Mouse (Mus musculus): ENCODE measurements around the gene A530016L24Rik. TPM values are rescaled to one million over a fixed set of nuclear protein-coding genes. Genes with fewer than 3 reads are reported as not detected.

A530016L24Rik gene
- polyA plus RNA-seq (2016; fragmentation: Nextera tagmentation; extraction: Ambion mirVana) = not detected in 2 replicates

DNA sequence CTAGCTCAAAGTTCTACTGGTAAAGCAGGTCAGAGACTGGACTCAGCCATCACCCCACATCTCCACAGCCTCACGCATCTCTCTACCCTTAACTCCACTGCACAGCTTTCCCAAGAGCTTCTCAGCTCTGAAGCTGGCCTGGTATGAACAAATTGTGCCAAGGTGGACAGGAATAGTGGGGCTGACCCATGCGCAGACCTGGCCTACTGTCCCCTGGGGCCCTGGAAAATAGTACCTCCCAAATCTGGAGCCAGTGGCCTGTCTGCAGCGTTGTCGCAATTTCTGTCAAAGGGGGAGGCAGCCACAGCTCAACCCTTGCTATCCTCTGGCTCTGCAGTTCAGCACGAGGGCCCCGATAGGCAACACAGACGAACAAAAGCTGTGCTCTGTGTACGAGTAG is at the start of gene A530016L24Rik:
Gene A530016L24Rik, plus strand, starts transcription at position 315 of the 400 bp plus-strand sequence.
- H3K9me3 ChIP-seq = no peaks in the 10 kb centered on the region
- 85% methylated on average over 8 of the region's 8 CpGs for WGBS
- no peak within 1 kb of the TSS for H3K4me3 ChIP-seq
- peaks cover 38% of the 10 kb centered on the region for H3K4me1 ChIP-seq
- DNase-seq (ENCODE audit: low spot score) = no peak
- no peaks in the 10 kb centered on the region for H3K36me3 ChIP-seq (replicated peaks)
- H3K27ac ChIP-seq (replicated peaks) = peak within 1 kb of the TSS; percentile 35
- H3K27me3 ChIP-seq (replicated peaks; ENCODE audit: low read depth, poor library complexity, severe bottlenecking) = no peaks in the 10 kb centered on the region

DNA sequence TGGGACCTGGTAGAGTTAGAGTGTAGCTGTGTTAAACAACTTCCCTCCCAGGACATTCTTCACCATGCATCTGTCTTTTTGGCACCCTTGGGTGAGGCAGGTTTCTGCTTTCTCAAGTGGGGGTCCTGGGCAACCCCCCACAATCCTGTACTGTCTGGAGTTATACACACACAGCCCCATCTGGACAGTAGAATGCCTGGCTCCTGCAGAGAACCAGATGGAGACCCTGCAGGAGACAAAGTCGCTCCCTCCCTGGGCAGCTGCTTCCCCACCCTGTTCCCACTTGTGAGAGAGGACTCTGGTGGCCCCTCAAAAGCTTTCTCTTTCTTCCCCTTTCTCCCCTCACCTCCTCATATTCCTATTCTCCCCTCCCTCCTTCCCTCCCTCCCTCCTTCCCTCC is 49.3 kb upstream of the A530016L24Rik start:
- Histone ChIP-seq H3K4me1 (peaks cover 25% of the 10 kb centered on the region), H3K4me3 (no peak overlapping the region), H3K9me3 (no peaks in the 10 kb centered on the region; the same call in 1 of the 2 replicates), H3K27me3 (replicated peaks; ENCODE audit: low read depth, poor library complexity, severe bottlenecking) (peaks cover 26% of the 10 kb centered on the region), H3K27ac (replicated peaks) (no peak overlapping the region), H3K36me3 (replicated peaks) (no peaks in the 10 kb centered on the region)
- no peak for DNase-seq (ENCODE audit: low spot score)
- WGBS = 54% methylated on average over 1 of the region's 1 CpGs

DNA sequence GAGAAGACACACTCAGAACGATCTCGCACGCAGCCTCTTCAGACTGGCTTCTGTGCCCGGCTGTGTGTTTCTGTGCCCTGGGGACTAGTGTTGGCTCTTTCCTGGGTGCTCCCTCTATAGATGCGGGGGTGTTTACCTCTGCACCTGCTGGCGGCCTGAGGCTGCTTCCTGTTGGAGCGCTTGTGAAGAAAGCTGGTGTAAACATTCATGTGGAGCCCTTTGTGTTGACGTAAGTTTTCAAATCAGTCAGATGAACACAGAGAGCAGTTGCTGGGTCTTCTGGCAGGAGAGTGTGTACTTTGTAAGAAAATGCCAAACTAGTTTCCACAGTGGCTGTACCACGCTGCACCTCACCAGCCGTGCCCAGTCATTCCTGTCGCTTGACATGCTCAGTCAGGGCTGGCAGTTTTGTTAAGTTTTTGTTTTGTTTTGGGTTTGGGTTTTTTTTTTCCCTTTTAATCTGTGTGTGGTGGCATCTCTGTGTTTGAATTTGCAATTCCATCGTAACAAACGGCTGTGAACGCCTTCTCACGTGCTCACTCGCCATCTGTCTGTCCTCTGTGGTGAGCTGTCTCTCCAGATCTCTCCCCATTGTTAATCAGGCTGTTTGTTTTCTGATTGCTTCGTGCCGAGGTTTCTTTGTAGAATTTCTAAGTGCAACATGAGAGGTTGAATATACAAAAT is 40.0 kb upstream of the A530016L24Rik start:
- H3K4me3 ChIP-seq = no peak overlapping the region
- H3K27me3 ChIP-seq (replicated peaks; ENCODE audit: low read depth, poor library complexity, severe bottlenecking) = no peaks in the 10 kb centered on the region
- WGBS = 66% methylated on average over 18 of the region's 18 CpGs
- peaks cover 13% of the 10 kb centered on the region; the same call in 1 of the 2 replicates for H3K9me3 ChIP-seq
- peak overlapping the region; percentile 71 for H3K27ac ChIP-seq (replicated peaks)
- peaks cover 24% of the 10 kb centered on the region for H3K4me1 ChIP-seq
- DNase-seq (ENCODE audit: low spot score) = no peak
- no peaks in the 10 kb centered on the region for H3K36me3 ChIP-seq (replicated peaks)

DNA sequence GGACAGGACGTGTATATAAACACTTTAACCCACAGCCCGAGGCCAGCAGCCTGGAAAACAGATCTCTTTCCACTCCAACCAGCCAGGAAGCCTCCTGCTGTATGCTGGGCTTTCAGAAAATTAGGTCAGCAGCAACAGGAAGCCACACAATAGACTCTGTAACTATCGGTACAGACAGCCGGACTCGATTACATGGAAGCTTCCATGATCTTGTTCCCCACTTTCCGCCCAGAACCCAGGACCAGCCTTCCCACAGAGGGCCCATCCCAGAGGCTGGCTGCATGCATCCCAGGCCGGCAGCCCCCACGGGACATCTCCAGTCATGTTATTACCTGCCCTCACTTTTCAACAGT is 39.4 kb upstream of the A530016L24Rik start:
- 57% methylated on average over 8 of the region's 8 CpGs for WGBS
- no peak for DNase-seq (ENCODE audit: low spot score)
- Histone ChIP-seq H3K27me3 (replicated peaks; ENCODE audit: low read depth, poor library complexity, severe bottlenecking) (no peaks in the 10 kb centered on the region), H3K27ac (replicated peaks) (peak overlapping the region; percentile 71), H3K4me3 (no peak overlapping the region), H3K9me3 (peaks cover 13% of the 10 kb centered on the region; the same call in 1 of the 2 replicates), H3K36me3 (replicated peaks) (no peaks in the 10 kb centered on the region), H3K4me1 (peaks cover 24% of the 10 kb centered on the region)

DNA sequence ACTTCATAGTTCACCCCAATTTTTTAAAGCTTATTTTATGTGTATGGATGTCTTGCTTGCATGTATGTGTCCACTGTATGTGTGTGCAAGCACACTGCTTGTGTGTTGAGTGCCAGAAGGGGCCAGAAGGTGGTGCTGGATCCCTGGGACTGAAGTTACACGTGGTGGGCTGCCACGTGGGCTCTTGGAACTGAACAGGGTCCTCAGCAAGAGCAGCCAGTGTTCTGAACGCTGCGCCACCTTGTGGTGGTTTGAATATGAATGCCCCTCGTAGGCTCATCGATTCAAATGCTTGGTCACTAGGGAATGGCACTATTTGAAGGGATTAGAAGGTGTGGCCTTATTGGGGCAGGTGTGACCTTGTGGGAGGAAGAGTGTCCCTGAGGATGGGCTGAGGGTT is 38.4 kb upstream of the A530016L24Rik start:
- 27% methylated on average over 6 of the region's 6 CpGs for WGBS
- peak overlapping the region; percentile 71; the same call in 1 of the 2 replicates for H3K27ac ChIP-seq (replicated peaks)

DNA sequence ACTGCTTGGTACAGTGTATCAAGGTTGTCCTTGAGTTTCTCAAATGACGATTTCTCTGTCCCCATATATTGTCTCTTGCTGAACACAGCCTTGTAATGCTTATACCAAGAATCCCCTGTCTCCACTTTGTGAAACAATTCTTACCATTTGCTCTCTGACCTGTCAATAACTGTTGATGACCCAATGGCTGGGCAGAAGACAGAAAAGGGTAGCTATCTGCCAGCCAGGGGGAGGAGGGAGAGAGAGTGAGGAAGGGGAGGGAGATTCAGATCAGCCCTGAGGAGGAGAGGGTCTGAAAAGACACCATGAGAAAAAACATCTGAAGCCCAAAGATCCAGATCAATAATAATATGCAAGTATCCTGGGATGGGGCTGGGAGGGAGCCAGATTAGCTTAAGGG is 37.9 kb upstream of the A530016L24Rik start:
- Histone ChIP-seq H3K36me3 (replicated peaks) (no peaks in the 10 kb centered on the region), H3K9me3 (peaks cover 6% of the 10 kb centered on the region; the same call in 1 of the 2 replicates), H3K4me3 (no peak overlapping the region), H3K4me1 (peaks cover 24% of the 10 kb centered on the region), H3K27ac (replicated peaks) (no peak overlapping the region), H3K27me3 (replicated peaks; ENCODE audit: low read depth, poor library complexity, severe bottlenecking) (no peaks in the 10 kb centered on the region)
- no peak for DNase-seq (ENCODE audit: low spot score)
- 85% methylated on average over 1 of the region's 1 CpGs for WGBS

More for the DNA sequence above, 38.4 kb upstream of the A530016L24Rik start:
- H3K4me1 ChIP-seq = peaks cover 24% of the 10 kb centered on the region
- H3K4me3 ChIP-seq = no peak overlapping the region
- peaks cover 11% of the 10 kb centered on the region; the same call in 1 of the 2 replicates for H3K9me3 ChIP-seq
- H3K27me3 ChIP-seq (replicated peaks; ENCODE audit: low read depth, poor library complexity, severe bottlenecking) = no peaks in the 10 kb centered on the region
- DNase-seq (ENCODE audit: low spot score) = peak; percentile 83
- no peaks in the 10 kb centered on the region for H3K36me3 ChIP-seq (replicated peaks)

DNA sequence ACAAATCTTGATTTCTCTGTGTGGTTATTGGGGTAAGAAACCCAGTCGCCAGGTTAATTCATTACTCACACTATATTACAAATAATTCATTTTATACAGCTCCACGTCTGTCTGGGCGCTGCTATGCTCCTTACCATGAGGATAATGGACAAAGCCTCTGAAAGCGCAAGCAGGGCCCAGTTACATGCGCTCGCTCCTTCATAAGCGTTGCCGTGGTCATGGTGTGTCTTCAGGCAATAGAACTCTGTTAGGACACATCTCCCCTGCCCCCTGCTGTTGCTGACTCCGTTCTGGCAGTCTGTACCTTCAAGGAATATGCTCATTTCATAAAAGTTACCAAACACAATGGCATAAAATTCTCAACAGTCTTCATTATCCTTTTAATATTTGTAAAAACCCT is 37.4 kb upstream of the A530016L24Rik start:
- 90% methylated on average over 9 of the region's 9 CpGs for whole genome bisulfite sequencing
- H3K36me3 ChIP-seq (replicated peaks) = no peaks in the 10 kb centered on the region
- no peak overlapping the region for H3K4me3 ChIP-seq
- no peaks in the 10 kb centered on the region for H3K27me3 ChIP-seq (replicated peaks; ENCODE audit: low read depth, poor library complexity, severe bottlenecking)
- peaks cover 24% of the 10 kb centered on the region for H3K4me1 ChIP-seq
- DNase-seq (ENCODE audit: low spot score) = no peak
- H3K27ac ChIP-seq (replicated peaks) = no peak overlapping the region
- peaks cover 3% of the 10 kb centered on the region; the same call in 1 of the 2 replicates for H3K9me3 ChIP-seq

DNA sequence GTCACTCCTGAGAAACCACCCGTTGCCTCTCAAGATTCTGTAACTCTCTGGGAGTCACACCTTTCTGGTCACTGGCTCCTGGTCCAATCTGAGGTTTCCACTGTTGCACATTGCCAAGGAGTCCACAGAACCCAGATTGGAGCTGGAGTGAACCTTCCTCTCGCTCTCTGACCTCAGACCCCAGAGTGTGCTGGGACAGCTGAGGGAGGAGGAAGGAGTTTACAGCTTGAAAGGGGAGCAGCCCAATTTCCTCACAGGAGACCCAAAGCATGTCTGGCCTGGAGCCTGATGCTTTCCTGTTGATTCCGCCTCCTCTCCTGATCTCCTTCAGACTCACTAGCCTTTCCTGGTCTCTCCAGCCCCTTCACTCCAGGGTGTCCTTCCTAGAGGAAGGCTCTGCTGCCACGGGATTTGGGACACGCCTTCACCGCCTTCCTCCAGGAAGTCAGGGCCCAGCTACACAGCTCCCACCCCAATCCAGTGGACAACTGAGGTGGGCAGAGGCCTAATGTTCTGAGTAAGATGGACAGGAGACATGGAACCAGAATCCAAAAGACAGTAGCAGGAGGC is 33.0 kb upstream of the A530016L24Rik start:
- 71% methylated on average over 6 of the region's 6 CpGs for WGBS
- Histone ChIP-seq H3K36me3 (replicated peaks) (no peaks in the 10 kb centered on the region), H3K4me1 (peaks cover 14% of the 10 kb centered on the region), H3K27ac (replicated peaks) (no peak overlapping the region), H3K27me3 (replicated peaks; ENCODE audit: low read depth, poor library complexity, severe bottlenecking) (0 out of 2 replicates have a peak, but pooled peaks cover 4% of the 10 kb centered on the region), H3K4me3 (no peak overlapping the region), H3K9me3 (no peaks in the 10 kb centered on the region)
- no peak for DNase-seq (ENCODE audit: low spot score)

DNA sequence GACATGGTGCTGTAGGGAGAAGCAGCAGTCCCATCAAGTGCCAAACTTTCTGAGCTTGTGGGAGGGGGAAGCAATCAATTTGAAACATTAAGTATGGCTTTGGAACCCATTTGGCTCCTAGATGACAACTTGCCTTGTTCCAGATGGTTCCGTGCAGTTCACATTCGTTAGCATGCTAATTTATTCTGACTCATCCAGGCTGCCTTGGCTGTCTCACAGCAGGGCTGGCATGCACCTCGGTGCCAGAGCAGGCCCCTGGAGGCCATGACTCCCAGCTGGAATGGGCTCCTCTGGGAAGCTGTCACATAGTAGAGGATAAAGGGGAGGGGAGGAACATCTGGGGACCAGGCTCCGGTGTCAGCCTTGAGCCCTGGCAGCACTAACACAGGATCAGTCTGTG is 31.4 kb upstream of the A530016L24Rik start:
- Histone ChIP-seq H3K9me3 (no peaks in the 10 kb centered on the region), H3K27ac (replicated peaks) (no peak overlapping the region), H3K36me3 (replicated peaks) (no peaks in the 10 kb centered on the region), H3K27me3 (replicated peaks; ENCODE audit: low read depth, poor library complexity, severe bottlenecking) (0 out of 2 replicates have a peak, but pooled peaks cover 4% of the 10 kb centered on the region), H3K4me1 (peaks cover 23% of the 10 kb centered on the region), H3K4me3 (no peak overlapping the region)
- no peak for DNase-seq (ENCODE audit: low spot score)
- 52% methylated on average over 4 of the region's 4 CpGs for WGBS

DNA sequence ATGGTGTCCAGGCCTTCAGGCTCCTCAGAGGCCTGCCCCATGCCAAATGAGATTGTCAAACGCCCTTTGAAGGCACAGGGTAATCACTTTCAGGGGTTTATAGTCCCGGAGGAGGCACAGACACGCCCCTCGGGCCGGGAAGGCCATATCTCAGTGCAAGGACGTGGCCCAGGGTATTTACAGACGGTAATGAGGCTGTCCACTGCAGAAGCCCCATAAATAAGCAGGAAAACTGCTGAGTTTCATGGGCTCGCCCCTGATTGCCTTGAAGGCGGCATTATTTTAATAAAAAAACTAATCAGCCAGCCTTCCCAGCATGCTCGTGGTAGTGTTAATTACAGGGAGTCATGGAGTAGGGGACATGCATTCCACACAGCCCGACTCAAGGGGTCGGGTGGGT is 26.8 kb upstream of the A530016L24Rik start:
- H3K4me3 ChIP-seq = no peak overlapping the region
- DNase-seq (ENCODE audit: low spot score) = no peak
- H3K36me3 ChIP-seq (replicated peaks) = no peaks in the 10 kb centered on the region
- H3K4me1 ChIP-seq = peaks cover 31% of the 10 kb centered on the region
- no peak overlapping the region for H3K27ac ChIP-seq (replicated peaks)
- WGBS = 73% methylated on average over 12 of the region's 12 CpGs
- peaks cover 4% of the 10 kb centered on the region; the same call in 1 of the 2 replicates for H3K27me3 ChIP-seq (replicated peaks; ENCODE audit: low read depth, poor library complexity, severe bottlenecking)
- H3K9me3 ChIP-seq = no peaks in the 10 kb centered on the region

DNA sequence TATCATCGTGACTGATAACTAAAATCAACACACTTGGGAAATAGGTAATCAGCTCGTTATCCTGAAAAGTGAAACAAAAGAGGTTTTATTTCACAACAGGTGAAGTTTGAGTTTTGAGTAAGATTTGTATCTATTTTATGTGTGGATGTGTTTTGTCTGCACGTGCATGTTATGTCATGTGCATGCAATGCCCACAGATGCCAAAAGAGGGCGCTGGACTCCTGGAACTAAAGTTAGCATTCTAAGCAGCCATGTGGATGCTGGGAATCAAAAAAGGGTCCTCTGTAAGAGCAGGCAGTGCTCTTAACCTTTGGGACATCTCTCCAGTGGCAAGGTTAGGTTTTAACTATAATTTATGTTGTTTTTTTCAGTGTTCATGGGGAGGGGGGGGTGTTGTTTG is 26.0 kb upstream of the A530016L24Rik start:
- Histone ChIP-seq H3K4me3 (no peak overlapping the region), H3K27ac (replicated peaks) (no peak overlapping the region), H3K9me3 (no peaks in the 10 kb centered on the region), H3K36me3 (replicated peaks) (no peaks in the 10 kb centered on the region), H3K27me3 (replicated peaks; ENCODE audit: low read depth, poor library complexity, severe bottlenecking) (peaks cover 4% of the 10 kb centered on the region; the same call in 1 of the 2 replicates), H3K4me1 (peaks cover 27% of the 10 kb centered on the region)
- WGBS = 80% methylated on average over 4 of the region's 4 CpGs
- DNase-seq (ENCODE audit: low spot score) = no peak

DNA sequence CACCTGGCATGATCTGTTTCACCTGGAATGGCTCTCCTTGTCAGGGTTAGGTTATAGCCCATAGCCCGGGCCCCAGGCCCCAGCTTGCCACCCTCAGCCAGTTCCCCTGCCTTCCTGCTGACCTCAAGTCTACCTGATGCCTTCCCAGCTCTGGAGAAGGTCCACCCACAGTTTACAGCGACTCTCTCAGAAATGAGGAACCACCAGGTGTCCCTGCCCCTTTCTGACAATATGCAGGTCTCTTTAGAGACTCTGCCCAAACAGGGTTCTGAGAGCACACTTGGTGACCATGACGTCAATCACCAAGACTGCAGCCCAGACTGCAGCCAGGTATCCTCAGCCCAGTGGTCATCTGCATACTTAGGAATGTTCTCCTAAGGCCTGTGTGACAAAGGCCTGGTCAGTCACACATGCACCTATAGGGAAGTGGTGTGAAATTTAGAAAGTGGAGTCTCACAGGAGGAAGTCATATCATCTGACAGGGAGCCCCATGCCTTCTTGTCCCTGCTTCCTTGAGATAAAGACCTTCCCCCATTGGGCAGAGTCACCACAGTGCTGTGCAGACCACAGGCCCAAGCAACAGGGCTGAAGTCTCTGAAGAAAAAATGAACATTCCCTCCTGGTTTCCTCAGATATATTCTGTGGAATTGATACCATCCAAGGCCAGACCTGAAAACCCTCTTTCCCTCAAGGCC is 25.4 kb upstream of the A530016L24Rik start:
- H3K4me3 ChIP-seq = no peak overlapping the region
- H3K27ac ChIP-seq (replicated peaks) = no peak overlapping the region
- peaks cover 4% of the 10 kb centered on the region; the same call in 1 of the 2 replicates for H3K27me3 ChIP-seq (replicated peaks; ENCODE audit: low read depth, poor library complexity, severe bottlenecking)
- H3K36me3 ChIP-seq (replicated peaks) = no peaks in the 10 kb centered on the region
- H3K9me3 ChIP-seq = no peaks in the 10 kb centered on the region
- WGBS = 88% methylated on average over 3 of the region's 3 CpGs
- H3K4me1 ChIP-seq = peaks cover 27% of the 10 kb centered on the region
- no peak for DNase-seq (ENCODE audit: low spot score)

All from embryonic facial prominence, embryonic 10.5 days (tissue).